Mouse (Mus musculus): ENCODE data around the gene Pcgf1.
A peak's percentile ranks its signal among the peaks of the same experiment; 100 is the strongest.

Gene Pcgf1

DNA sequence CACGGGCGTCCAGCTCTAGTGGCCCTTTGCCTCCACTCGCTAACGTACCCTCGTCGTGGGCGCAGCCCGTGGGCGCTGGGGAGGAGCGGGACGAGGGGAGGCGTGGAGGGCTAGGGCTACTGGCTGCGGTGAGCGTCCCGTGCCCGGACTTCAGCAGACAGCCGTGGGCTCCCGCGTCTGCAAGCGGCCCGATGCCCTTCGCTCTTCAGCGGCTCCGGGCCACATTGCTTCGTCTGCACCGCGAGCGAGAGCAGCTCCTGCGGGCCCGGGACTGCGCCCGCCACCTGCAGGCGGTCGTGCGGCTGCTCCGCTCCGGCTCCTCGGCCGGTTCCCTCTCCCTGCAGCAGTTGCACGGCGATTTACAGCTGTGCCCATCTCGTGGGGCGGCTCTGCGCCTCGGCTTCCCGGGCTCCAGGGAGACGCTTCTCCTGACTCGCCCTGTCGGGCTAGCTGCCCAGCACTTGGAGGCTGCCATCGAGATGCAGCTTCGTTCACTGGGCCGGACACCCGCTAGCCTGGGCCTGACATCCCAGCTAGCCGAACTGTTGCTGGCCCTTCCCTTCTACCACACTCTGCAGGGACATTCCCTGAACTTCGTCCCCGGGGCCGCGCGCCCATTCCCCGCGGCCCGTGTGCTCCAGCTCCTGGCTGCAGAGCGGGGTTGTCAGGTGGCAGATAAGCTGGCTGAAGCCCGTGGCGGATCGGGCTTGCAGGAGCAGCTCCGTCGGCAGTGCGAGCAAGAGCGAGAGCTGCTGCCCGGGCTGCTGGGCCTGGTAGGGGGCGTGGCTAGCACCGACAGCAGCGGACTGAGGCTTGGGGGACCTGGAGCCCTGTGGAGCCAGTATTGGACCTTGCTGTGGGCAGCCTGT is 24.3 kb downstream of the Pcgf1 start:
- DNase-seq (ENCODE audit: low spot score): peak; percentile 73

DNA sequence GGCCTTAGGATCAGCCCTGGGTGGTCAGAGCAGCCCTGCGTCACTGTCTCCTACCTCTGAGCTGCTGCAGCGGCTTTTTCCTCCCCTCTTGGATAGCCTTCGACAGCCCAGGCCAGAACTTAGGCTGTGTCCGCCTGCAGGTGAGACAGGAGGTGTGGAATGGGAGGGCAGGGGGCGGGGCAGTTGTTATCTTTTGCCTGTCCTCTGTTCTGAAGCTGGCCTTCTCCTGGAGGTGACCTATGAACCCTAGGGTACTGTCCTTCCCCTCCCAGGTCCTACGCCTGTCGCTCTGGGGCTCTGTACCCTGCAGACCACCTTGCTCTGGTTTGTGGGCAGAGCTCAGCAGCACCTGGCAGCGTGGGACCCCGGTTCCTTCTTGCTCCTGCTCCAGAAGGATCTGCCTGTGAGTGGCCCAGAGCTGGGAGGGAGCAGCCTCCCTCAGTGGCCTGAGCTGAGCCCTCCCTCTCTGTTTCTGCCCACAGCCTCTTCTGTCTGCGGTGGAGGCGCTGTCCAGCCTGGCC is 25.5 kb downstream of the Pcgf1 start:
- no peak for DNase-seq (ENCODE audit: low spot score)

DNA sequence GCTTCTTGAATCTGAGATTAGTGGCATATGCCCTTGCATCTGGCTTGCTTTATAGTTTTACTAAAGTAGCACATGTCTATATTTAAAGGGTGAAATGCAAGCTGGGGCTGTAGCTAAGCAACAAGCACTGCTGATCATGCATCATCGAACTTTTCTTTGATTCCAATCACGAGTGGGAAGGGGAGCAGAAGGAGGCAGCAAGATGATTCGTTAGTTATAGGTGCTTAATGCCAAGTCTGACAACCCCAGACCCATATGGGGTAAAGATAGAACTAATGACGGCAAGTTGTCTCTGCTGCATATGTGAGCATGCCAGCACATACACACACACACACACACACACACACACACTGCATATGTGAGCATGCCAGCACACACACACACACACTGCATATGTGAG is 26.5 kb downstream of the Pcgf1 start:
- no peak for DNase-seq (ENCODE audit: low spot score)

DNA sequence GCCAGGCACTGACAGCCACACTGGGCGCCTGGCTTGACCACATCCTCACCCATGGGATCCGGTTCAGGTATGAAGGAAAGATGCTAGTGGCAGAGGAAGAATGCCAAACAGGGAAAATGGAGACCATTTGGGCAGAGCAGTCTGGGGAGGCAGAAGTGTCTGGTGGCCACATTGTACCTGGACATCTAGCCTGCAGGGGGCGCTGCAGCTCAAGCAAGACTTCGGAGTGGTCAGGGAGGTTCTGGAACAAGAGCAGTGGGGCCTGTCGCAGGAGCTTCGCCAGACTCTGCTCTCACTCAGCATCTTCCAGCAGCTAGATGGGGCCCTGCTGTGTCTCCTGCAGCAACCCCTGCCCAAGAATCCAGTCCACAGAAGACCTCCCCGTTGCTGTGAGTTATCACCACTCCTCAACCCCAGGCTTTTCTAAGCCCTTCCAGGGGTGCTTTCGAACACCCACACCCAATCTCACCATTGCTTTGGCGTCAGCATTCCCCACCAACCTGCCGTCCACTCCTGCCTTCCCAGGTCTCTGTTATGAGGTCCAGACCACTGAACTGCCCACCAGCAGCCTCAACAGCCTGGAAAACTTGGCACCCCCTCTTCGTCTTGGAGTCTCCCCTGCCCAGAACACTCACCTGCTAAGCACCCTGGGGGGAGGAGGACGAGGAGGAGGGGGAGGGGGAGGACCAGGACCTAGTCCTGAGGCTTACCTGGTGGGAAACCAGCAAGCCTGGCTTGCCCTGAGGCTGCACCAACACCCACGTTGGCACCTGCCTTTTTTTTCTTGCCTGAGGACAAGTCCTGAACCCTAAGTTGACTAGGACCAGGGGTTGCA is 30.1 kb downstream of the Pcgf1 start:
- DNase-seq (ENCODE audit: low spot score): peak; percentile 77

DNA sequence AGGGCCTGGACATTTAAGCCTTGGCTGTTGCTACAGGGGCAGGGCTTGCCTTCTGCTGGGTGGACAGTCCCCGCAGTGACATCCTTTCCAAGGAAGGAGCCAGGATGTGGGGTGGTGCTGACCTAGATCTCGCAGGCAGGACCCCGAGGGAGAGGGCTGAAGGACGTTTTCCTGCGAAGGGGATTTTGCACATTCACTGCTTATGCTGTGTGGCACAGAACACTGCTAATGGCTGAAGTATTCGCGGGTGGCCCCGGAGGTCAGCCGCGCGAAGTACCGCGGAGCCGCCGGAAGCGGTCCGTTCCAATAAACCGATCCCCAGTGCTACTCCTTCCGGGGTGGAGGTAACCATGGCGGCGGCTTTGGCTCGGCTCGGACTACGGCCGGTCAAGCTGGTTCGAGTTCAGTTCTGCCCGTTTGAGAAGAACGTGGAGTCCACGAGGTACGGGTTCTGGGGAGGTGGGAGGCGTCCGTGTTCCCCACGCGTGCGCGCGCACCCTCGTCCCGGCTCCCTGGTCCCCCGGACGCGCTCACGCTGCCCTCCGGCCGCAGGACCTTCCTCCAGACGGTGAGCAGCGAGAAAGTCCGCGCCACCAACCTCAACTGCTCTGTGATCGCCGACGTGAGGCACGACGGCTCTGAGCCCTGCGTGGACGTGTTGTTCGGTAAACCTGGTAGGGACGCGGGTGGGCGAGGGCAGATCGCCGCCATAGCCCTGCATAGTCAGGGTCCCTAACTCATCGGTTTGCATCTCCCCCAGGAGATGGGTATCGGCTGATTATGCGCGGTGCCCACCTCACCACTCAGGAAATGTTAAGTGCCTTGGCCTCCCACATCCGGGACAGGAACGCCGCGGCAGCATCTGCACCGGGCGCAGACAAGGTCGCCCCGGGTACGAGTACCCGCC is 31.3 kb downstream of the Pcgf1 start, which contains the start of gene Mrpl53:
TSS of gene Mrpl53 (plus strand) at position 279 of the 907 bp plus-strand sequence.
- peak; percentile 81 for DNase-seq (ENCODE audit: low spot score)

DNA sequence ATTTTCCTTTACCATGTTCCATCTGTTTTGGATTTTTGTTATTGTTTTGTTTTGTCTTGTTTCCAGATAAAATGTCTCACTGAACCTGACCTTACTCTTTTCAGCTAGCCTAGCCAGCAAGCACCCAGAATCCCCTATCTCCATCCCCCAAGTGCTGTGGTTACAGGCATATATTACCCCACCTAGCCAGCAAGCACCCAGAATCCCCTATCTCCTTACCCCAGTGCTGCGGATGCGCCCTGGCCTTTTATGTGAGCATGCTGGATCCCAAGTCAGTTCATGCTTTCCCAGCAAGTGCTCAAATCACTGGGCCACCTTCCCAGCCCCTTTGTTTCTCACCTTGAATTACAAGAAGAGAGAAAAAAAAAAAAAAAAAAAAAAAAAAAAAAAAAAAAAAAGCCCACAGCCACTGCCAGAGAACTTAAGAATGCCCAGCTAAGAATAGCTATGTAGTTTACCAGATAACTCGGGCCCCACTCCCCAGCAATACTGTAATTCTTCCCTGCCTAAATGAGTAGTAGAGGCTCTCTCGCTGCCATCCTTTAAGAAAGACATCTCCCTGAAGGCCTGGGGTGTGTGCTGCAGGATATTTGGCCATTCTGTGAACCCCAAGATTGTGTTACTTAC is 34.0 kb downstream of the Pcgf1 start:
- DNase-seq (ENCODE audit: low spot score): no peak

DNA sequence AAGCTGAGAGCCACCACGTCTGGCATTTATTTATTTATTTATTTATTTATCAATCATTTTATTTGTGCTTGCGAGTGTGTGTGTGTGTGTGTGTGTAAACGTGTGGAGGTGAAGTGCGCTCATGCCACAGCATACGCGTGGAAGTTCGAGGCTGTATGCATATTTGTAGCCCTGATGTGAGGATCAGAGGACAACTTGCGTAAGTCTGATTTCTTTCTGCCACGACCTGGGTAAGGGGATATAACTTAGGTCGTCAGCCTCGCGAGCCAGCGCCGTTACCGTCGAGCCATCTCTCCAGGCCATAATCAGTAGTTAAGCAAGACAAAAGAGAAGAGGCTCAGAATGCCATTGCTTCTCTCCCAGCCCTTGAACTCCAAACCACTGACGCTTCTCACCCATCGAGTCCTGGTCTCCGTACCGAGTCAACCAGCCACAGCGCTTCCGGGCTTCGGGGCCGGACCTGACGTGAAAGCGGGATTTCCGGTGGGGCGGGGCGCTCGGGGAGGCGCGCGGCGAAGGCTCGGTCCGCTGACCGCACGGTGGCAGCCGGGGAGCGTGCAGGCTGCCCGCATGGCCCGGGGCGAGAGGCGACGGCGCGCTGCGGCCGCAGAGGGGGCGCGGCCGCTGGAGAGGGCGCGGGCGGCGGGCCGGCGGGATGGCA is 37.5 kb downstream of the Pcgf1 start, which contains the start of gene Mogs:
TSS of gene Mogs (plus strand) at position 486 of the 661 bp plus-strand sequence.
- peak; percentile 95 for DNase-seq (ENCODE audit: low spot score)

DNA sequence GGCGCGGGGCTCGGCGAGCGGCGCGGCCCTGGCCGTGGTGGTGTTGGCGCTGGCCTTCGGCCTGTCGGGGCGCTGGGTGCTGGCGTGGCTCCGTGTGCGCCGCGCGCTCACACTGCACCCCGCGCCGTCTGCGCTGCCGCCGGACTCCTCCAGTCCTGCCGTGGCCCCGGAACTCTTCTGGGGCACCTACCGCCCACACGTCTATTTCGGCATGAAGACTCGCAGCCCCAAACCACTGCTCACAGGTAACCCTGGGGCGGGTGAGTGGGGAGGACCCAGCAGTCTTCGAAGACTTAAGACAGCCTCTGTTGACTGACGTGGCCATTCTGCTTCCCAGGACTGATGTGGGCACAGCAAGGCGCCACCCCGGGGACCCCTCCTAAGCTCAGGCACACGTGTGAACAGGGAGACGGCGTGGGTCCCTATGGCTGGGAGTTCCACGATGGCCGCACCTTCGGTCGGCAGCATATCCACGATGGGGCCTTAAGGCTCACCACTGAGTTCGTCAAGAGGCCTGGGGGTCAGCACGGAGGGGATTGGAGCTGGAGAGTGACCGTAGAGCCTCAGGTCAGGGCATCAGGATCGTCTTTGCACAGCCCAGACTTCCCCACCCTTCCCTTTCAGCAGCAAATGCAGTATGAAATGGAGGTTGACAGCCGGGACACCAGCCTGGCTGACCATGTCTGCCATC is 38.2 kb downstream of the Pcgf1 start:
- no peak for DNase-seq (ENCODE audit: low spot score)

DNA sequence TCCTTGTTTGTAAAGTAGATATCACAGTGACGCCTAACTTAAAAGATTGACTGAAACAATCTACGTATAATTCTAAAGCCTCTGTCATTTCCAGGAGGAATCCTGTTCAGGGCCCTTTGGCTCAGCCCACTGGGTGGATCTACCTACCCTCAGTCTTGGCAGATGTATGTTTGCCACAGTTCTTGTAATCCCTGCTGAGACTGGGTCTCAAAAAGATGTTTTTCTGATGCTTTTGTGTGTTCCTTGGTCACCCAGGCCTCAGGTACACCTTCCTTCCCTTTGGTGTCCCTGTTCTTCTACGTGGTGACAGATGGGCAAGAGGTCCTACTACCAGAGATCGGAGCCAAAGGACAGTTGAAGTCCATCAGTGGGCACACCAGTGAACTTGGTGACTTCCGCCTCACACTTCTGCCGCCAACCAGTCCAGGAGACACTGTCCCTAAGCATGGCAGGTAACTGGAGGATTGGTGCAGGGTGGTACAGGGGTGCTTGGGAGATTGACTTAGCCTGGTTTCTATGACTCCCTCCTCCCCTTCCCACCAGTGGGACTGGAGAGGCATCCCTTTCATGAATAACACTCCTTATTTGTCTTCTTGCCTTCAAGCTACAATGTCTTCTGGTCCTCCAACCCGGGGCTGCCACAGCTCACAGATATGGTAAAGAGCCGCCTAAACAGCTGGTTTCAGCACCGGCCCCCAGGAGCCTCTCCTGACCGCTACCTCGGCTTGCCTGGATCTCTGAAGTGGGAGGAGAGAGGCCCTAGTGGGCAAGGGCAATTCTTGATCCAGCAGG is 38.9 kb downstream of the Pcgf1 start:
- DNase-seq (ENCODE audit: low spot score): no peak

DNA sequence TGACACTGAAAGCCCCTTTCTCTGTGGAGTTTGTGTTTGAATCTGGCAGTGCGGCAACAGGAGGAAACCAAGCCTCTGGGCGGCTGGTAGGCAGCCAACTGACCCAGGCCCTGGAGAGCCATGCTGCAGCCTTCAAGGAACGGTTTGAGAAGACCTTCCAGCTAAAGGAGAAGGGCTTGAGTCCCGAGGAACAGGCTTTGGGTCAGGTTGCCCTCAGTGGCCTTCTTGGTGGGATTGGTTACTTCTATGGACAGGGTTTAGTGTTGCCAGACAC is 39.4 kb downstream of the Pcgf1 start:
- DNase-seq (ENCODE audit: low spot score): no peak

DNA sequence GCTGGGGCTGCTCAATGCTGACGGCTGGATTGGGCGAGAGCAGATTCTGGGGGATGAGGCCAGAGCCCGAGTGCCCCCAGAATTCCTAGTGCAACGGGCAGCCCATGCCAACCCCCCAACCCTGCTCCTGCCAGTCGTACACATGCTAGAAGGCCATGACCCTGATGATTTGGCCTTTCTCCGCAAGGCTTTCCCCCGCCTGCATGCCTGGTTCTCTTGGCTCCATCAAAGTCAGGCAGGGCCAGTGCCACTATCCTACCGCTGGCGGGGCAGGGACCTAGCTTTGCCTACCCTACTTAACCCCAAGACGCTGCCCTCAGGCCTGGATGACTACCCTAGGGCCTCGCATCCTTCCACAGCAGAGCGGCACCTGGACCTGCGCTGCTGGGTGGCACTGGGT is 39.9 kb downstream of the Pcgf1 start:
- DNase-seq (ENCODE audit: low spot score): peak; percentile 24

DNA sequence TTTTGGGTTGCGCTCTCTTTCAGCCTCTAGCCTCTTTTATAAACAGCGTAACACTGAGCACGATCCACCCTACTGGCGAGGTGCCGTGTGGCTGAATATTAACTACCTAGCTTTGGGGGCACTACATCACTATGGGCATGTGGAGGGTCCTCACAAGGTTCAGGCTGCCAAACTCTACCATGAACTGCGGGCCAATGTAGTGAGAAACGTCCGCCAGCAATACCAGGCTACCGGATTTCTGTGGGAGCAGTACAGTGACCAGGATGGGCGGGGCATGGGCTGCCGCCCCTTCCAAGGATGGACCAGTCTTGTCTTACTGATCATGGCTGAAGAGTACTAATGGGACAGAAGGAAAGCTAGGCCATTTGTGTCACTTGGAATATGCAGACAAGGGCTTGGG is 40.7 kb downstream of the Pcgf1 start:
- no peak for DNase-seq (ENCODE audit: low spot score)

DNA sequence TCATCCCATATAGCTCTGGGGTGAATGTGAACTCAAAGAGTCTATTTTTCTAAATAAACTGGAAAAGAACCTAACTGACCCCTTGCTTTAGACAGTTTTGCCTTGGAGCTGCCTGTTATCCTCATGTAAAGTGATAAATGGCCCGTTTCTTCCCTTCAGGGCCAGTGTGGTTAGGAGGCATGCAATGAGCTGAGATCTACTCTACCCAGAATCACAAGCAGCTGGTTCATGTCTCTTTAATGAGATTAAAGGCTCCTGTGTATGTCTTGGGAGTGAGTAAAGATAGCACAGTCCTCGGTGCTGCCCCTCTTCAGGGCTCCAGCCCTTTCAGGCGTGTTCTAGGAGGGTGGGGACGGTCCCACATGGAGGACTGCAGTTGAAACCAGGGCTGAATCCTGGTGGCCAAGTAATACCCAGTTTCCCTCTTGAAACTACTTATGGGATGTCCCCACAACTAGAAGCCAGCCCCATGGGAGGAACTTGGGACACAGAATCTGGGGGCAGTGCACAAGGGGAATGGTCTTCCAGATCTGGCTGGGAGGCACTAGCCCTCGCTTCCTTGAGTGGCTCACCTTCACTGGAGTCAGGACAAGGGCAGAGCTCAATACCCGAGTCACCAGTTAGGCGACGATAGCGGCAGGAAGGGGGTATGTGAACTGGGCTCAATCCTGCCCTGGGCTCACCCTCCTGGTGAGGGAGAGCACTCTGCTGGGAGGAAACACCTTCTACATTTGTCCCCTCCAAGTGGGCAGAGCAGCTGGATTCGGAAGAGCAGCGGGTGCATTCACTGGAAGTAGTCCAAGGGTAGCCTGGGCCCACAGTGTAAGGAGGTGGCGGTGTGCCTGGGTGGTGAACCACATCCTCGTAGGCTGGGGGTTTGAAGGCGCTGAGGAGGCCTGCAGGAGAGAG is 41.4 kb downstream of the Pcgf1 start:
- peak; percentile 19 for DNase-seq (ENCODE audit: low spot score)

DNA sequence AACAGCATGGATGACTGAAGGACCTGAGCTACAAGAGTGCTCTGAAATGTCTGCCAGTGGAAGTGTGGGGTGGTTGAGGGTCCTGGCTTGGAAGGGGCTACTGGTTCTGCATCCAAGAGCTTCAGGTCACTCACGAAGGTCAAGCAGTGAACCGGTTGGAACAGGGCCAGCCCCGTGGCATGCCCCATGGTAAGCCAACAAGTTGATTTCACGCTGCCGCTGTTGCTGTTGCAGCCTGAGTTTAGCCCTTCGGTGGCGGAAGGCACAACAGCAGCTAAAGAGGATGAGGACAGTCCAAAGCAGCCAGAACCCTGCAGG is 42.0 kb downstream of the Pcgf1 start:
- DNase-seq (ENCODE audit: low spot score): peak; percentile 42

DNA sequence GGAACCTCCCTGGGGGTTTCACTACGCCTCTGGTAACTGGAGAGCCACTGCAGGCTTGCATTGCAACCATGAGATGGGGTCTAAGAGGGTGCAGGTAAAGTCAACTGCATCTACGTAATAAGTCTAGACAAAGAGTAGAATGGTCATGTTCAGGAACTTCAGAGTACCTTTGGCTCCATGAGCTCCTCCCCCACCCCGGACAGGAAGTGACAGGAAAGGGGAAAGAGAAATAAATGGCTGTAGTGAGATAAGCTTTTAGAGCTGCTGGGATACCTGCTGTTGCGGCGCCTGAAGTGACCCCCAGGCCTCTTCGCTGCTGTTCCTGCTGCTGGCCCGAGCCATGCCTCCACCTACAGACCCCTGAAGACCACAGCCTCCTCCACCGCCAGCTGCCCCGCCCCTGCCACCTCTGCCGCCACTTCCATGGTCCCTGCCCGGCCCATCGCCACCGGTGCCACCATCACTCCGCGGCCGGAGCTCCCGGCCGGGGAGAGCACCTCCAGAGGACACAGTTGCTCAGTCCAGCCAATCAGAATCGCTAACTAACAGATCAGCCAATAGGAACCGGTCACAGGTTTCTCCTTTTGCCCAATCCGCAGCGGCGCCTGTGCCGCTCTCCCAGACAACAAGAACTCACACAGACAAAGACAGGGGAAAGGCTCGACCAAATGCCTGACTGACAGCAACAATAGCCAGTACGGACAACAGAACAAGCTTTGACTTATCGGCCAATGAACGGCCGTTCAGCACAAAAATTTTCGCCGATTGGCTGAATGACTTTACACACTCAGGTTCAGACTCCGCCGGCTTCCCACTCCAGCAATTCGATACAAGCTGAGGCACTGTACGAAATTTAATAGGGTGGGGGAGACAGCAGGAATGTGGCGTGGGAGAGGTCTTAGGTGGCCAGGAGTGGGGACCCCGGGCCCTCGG is 43.5 kb downstream of the Pcgf1 start, which contains the start of gene Wbp1:
TSS of gene Wbp1 (minus strand) at position 630 of the 933 bp plus-strand sequence.
- peak; percentile 88 for DNase-seq (ENCODE audit: low spot score)

DNA sequence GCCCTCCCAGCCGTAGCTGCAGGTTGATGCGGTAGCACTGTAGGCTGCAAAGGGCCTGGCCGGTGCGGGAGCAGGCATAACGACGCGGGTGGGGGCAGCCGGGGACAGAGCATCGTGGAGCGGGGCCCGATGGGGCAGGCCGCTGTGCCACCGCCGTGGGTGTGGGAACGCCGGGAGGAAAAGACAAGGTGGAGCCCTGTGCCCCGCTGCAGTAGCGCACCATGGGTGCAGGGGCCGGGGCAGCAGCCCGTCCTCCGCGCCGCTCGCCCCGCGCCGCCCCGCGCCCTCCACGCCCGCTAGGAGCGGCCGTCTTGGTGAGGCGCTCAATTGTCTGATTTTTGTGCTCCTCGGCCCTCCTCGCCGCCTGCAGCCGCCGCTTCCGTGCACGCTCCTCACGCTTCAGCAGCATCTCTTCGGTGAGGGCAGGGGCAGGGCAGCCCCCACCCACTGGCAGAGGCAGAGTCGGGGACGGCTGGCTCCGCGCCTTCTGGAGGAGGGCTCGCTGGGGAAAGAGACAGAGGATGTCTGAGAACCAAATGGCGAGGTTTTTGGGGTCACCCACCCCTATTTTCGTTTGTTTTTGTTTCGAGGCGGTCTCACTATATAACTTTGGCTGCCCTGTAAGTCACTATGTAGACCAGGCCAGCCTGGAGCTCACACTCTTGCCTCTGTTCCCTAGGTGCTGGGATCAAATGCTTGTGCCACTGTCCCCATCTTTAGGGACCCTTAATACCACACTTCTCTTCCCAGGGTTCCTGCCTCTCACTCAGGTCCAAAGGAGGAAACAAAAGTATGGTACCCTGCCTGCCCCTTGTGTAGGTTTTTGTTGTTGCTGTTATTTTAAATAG is 44.4 kb downstream of the Pcgf1 start:
- DNase-seq (ENCODE audit: low spot score): no peak

All from ovary, postnatal 36 days (tissue).